In genomic region chr9:69430531-69430930, GRCm38 (mm10) we compare ENCODE assay signal across 29 mouse cellular contexts. TPM values are rescaled to one million over a fixed set of nuclear protein-coding genes. Genes with fewer than 3 reads are reported as not detected.
A peak's percentile ranks its signal among the peaks of the same experiment; 100 is the strongest.
DNase-seq lines count a peak whose midpoint lies in the region; ATAC-seq and TF ChIP-seq lines count a peak whose summit lies in the region.
"Had no signal": no experiment of that assay in that cellular context is flagged by ENCODE, and none has a peak within 500 bp of the region (broad histone marks: within the 10 kb centered on the region; RNA-seq: fewer than 3 reads in every experiment).

No protein-coding gene starts in this region.

- no peaks in the 10 kb centered on the region for H3K27me3 ChIP-seq in limb, embryonic 14.5 days (ENCODE audit: control insufficient read depth, insufficient read depth, low read length)
- H3K27me3 ChIP-seq in limb, embryonic 10.5 days (ENCODE audit: low read depth, poor library complexity, severe bottlenecking): no peaks in the 10 kb centered on the region
- no peaks in the 10 kb centered on the region for H3K27me3 ChIP-seq in midbrain, embryonic 11.5 days (ENCODE audit: control insufficient read depth, insufficient read depth, low read length)
- no peaks in the 10 kb centered on the region for H3K27me3 ChIP-seq in midbrain, embryonic 10.5 days (ENCODE audit: low read depth, poor library complexity, severe bottlenecking)
- H3K27me3 ChIP-seq: intestine, embryonic 15.5 days; limb, embryonic 13.5 days; liver, embryonic 13.5 days; midbrain, embryonic 13.5 days; neural tube, embryonic 13.5 days had no signal

- H3K36me3 ChIP-seq in limb, embryonic 14.5 days (ENCODE audit: control insufficient read depth, insufficient read depth, low read length): peaks cover 29% of the 10 kb centered on the region
- H3K36me3 ChIP-seq in limb, embryonic 10.5 days: peaks cover 72% of the 10 kb centered on the region
- peaks cover 2% of the 10 kb centered on the region; the same call in 1 of the 2 replicates for H3K36me3 ChIP-seq in midbrain, embryonic 11.5 days (ENCODE audit: control insufficient read depth, insufficient read depth, low read length)
- H3K36me3 ChIP-seq in midbrain, embryonic 10.5 days: peaks cover 59% of the 10 kb centered on the region

- peaks cover 10% of the 10 kb centered on the region; the same call in 1 of the 2 replicates for H3K4me1 ChIP-seq in limb, embryonic 14.5 days (ENCODE audit: control insufficient read depth, insufficient read depth, low read length)
- H3K4me1 ChIP-seq in limb, embryonic 10.5 days: peaks cover 11% of the 10 kb centered on the region; the same call in 1 of the 2 replicates
- H3K4me1 ChIP-seq in midbrain, embryonic 11.5 days (ENCODE audit: control insufficient read depth, insufficient read depth, low read length): peaks cover 13% of the 10 kb centered on the region
- peaks cover 21% of the 10 kb centered on the region for H3K4me1 ChIP-seq in midbrain, embryonic 10.5 days
- H3K4me1 ChIP-seq: intestine, embryonic 15.5 days; liver, embryonic 13.5 days had no signal

- TF ChIP-seq POLR2A in limb, embryonic 14.5 days (IDR thresholded peaks at IDR 0.05; ENCODE audit: borderline replicate concordance, extremely low read depth, insufficient read depth, insufficient read length): no peak

- no peak overlapping the region for H3K4me2 ChIP-seq in limb, embryonic 14.5 days (replicated peaks; ENCODE audit: low read depth, low read length, severe bottlenecking)
- H3K4me2 ChIP-seq in midbrain, embryonic 11.5 days: no peak overlapping the region
- H3K4me2 ChIP-seq: intestine, embryonic 15.5 days; limb, embryonic 13.5 days; liver, embryonic 13.5 days; midbrain, embryonic 13.5 days; neural tube, embryonic 13.5 days had no signal

- H3K4me3 ChIP-seq in limb, embryonic 14.5 days (replicated peaks; ENCODE audit: low read length): no peak overlapping the region
- H3K4me3 ChIP-seq in limb, embryonic 10.5 days: no peak overlapping the region
- H3K4me3 ChIP-seq in midbrain, embryonic 11.5 days (ENCODE audit: low read depth, low read length): no peak overlapping the region
- H3K4me3 ChIP-seq in midbrain, embryonic 10.5 days: no peak overlapping the region
- H3K4me3 ChIP-seq: erythroblast, embryonic 14.5 days; hindbrain, embryonic 10.5 days; intestine, embryonic 15.5 days; layer of hippocampus, adult 2 months; left cerebral cortex, adult 2 months; limb, embryonic 13.5 days; liver, embryonic 13.5 days; midbrain, embryonic 13.5 days; neural tube, embryonic 13.5 days had no signal

- 0 out of 2 replicates have a peak overlapping the region, but pooled peaks have one; percentile 33 for H3K27ac ChIP-seq in limb, embryonic 14.5 days (replicated peaks; ENCODE audit: low read depth, low read length)
- H3K27ac ChIP-seq in limb, embryonic 10.5 days: no peak overlapping the region
- H3K27ac ChIP-seq in midbrain, embryonic 11.5 days (ENCODE audit: low read depth, low read length): no peak overlapping the region
- H3K27ac ChIP-seq in midbrain, embryonic 10.5 days (replicated peaks): no peak overlapping the region
- H3K27ac ChIP-seq: hindbrain, postnatal 0 days; intestine, embryonic 15.5 days; layer of hippocampus, adult 2 months; left cerebral cortex, adult 2 months; liver, embryonic 13.5 days; midbrain, embryonic 13.5 days; stomach, postnatal 0 days had no signal

- DNase-seq in adrenal gland, adult 2 months: peak; percentile 57
- no peak for DNase-seq in adrenal gland, postnatal 25 days
- DNase-seq in limb, embryonic 14.5 days (ENCODE audit: low spot score): no peak
- DNase-seq in limb, embryonic 10.5 days (ENCODE audit: low spot score): no peak
- peak; percentile 14 for DNase-seq in midbrain, embryonic 11.5 days (ENCODE audit: low spot score, missing footprints)
- DNase-seq in midbrain, embryonic 10.5 days (ENCODE audit: low spot score): no peak
- no peak for DNase-seq in cerebellum, adult 11 months
- DNase-seq: cerebellum, adult 18-20 months; cerebellum, postnatal 10 days; heart, postnatal 14 days; kidney, adult 2 months; kidney, postnatal 36 days; liver, embryonic 13.5 days; lung, adult 18-20 months; right cerebral cortex, postnatal 4 days; thymus, adult 18-20 months; thymus, postnatal 25 days had no signal

- H3K9me3 ChIP-seq in limb, embryonic 14.5 days (ENCODE audit: control insufficient read depth, low read length): no peaks in the 10 kb centered on the region
- H3K9me3 ChIP-seq in limb, embryonic 10.5 days (replicated peaks): no peaks in the 10 kb centered on the region
- H3K9me3 ChIP-seq in midbrain, embryonic 11.5 days (ENCODE audit: control insufficient read depth, low read length): no peaks in the 10 kb centered on the region
- H3K9me3 ChIP-seq in midbrain, embryonic 10.5 days (replicated peaks): no peaks in the 10 kb centered on the region
- H3K9me3 ChIP-seq: G1E; hindbrain, embryonic 10.5 days; intestine, embryonic 15.5 days; limb, embryonic 13.5 days; liver, embryonic 13.5 days; midbrain, embryonic 13.5 days; neural tube, embryonic 13.5 days had no signal

- no peak overlapping the region for H3K9ac ChIP-seq in limb, embryonic 14.5 days (ENCODE audit: low read depth, low read length, severe bottlenecking)
- no peak overlapping the region for H3K9ac ChIP-seq in midbrain, embryonic 11.5 days (ENCODE audit: low read length)
- H3K9ac ChIP-seq: intestine, embryonic 15.5 days; limb, embryonic 13.5 days; liver, embryonic 13.5 days; midbrain, embryonic 13.5 days; neural tube, embryonic 13.5 days had no signal

- ATAC-seq in limb, embryonic 14.5 days (ENCODE audit: low FRiP score, low read depth): no peak
- no peak for ATAC-seq in midbrain, embryonic 11.5 days (ENCODE audit: low FRiP score)
- ATAC-seq: forebrain, embryonic 16.5 days; hindbrain, postnatal 0 days; intestine, embryonic 15.5 days; midbrain, embryonic 13.5 days had no signal

- WGBS in limb, embryonic 14.5 days: 89% methylated on average over 3 of the region's 3 CpGs
- WGBS in limb, embryonic 10.5 days: 86% methylated on average over 3 of the region's 3 CpGs
- 90% methylated on average over 3 of the region's 3 CpGs for WGBS in midbrain, embryonic 11.5 days
- 83% methylated on average over 3 of the region's 3 CpGs for WGBS in midbrain, embryonic 10.5 days

RNA-seq across cellular contexts. Expression of gene Anxa2, which starts 22.9 kb away (rescaled TPM):
- total RNA-seq in adrenal gland, adult 2 months (2021): 100 to 1,000 TPM; 349 to 528 TPM
- polyA plus RNA-seq in adrenal gland, adult 2 months (2012; rRNA removed): 194 and 230 TPM in 2 replicates
- total RNA-seq in adrenal gland, postnatal 25 days (2021): 390 and 445 TPM in 2 replicates
- polyA plus RNA-seq in limb, embryonic 14.5 days (2012; rRNA removed): 610 and 760 TPM in 2 replicates
- polyA plus RNA-seq in limb, embryonic 14.5 days (2014; fragmentation: Nextera tagmentation; extraction: Ambion mirVana): 1,278 and 1,417 TPM in 2 replicates
- 101 and 138 TPM in 2 replicates for polyA plus RNA-seq in limb, embryonic 10.5 days (2016; fragmentation: Nextera tagmentation; extraction: Ambion mirVana)
- 176 and 180 TPM in 2 replicates for polyA plus RNA-seq in midbrain, embryonic 11.5 days (2014; fragmentation: Nextera tagmentation; extraction: Ambion mirVana)
- 133 and 178 TPM in 2 replicates for polyA plus RNA-seq in midbrain, embryonic 10.5 days (2016; fragmentation: Nextera tagmentation; extraction: Ambion mirVana)

RNA-seq across cellular contexts. Expression of gene Ice2, which starts 32.8 kb away (rescaled TPM):
- 10 to 100 TPM; 13.1 to 13.7 TPM for total RNA-seq in adrenal gland, adult 2 months (2021)
- polyA plus RNA-seq in adrenal gland, adult 2 months (2012; rRNA removed): 1.5 and 1.7 TPM in 2 replicates
- total RNA-seq in adrenal gland, postnatal 25 days (2021): 16.9 and 19.8 TPM in 2 replicates
- 12.0 and 13.7 TPM in 2 replicates for polyA plus RNA-seq in limb, embryonic 14.5 days (2012; rRNA removed)
- polyA plus RNA-seq in limb, embryonic 14.5 days (2014; fragmentation: Nextera tagmentation; extraction: Ambion mirVana): 15.8 and 16.7 TPM in 2 replicates
- 22.5 and 25.2 TPM in 2 replicates for polyA plus RNA-seq in limb, embryonic 10.5 days (2016; fragmentation: Nextera tagmentation; extraction: Ambion mirVana)
- 20.9 and 23.8 TPM in 2 replicates for polyA plus RNA-seq in midbrain, embryonic 11.5 days (2014; fragmentation: Nextera tagmentation; extraction: Ambion mirVana)
- polyA plus RNA-seq in midbrain, embryonic 10.5 days (2016; fragmentation: Nextera tagmentation; extraction: Ambion mirVana): 21.9 and 23.2 TPM in 2 replicates

Comparison
In these comparisons a context has a peak if more than half of its experiments do, and no peak if none do; other contexts are left out.
1. DNase-seq: peak in adrenal gland, adult 2 months (single experiment) and midbrain, embryonic 11.5 days (single experiment); none in adrenal gland, postnatal 25 days (single experiment), limb, embryonic 14.5 days (single experiment), limb, embryonic 10.5 days (single experiment), midbrain, embryonic 10.5 days (single experiment) and cerebellum, adult 11 months (single experiment).